Mouse (Mus musculus): ENCODE data around the gene Tef.
A peak's percentile ranks its signal among the peaks of the same experiment; 100 is the strongest.

Tef gene

GRCm38 (mm10) chr15:81802001-81802890 lies at the start of gene Tef:
Gene Tef, plus strand, starts transcription at chr15:81802421.
- DNase-seq (ENCODE audit: low spot score in 2 of 2) = peak; percentile 100

DNA sequence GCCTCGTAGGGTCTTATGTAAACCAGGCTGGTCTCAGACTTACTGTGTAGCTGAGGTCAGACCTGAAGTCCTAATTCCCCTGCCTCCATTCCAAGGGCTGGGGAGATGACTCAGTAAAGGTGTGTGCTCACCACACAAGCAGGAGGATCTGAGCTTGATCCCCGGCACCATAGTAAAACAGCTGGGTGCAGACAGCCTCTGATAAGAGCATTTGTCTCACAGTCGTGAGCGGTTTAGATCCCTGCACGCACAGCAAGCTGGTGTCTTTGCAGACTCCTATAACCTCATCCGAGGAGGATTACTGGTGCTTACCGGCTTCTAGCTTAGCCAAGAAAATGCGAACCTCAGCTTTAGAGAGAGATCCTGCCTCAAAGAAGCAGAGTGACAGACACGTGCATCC lies 48.6 kb upstream of the Tef start:
- no peak for DNase-seq (ENCODE audit: low spot score in 2 of 2)

GRCm38 (mm10) chr15:81758701-81759100 lies 43.5 kb upstream of the Tef start:
- DNase-seq (ENCODE audit: low spot score in 2 of 2) = no peak

- no peak for DNase-seq (ENCODE audit: low spot score in 2 of 2)
Observed at GRCm38 (mm10) chr15:81759542-81759941, 42.7 kb upstream of the Tef start.

DNA sequence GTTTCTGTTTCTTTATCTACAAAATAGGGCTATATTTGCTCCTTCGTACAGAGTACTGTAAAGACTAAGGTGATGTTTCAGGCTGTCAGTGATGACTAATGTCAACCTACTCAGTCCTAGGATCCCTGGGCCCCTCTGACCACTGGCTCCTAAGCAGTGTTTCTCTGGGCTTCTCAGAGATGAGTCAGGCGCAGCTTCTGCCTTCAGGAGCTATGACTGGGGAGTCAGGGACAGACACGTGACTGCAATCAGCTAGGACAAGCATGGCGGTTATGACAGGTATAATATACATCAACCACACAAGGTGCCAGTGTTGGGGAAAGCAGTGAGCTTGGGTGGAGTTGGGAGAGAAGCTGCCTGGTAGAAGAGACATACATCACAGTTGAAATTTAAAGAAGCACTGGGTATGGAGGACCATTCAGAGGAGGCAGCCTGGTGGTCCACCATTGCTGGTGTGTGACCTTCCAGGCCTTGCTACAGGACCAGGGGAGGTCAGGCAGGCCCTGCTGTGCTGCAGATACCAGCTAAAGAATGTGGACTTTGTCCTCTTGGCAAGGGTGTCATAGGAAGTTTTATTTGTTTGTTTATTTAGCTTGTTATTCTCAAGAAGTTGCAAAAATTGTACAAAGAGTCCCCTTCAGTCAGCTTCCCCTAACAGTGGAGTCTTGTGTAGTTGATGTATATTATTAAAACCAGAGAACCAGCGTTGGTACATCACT lies 41.7 kb upstream of the Tef start:
- DNase-seq (ENCODE audit: low spot score in 2 of 2) = no peak

- DNase-seq (ENCODE audit: low spot score in 2 of 2) = no peak
Observed at GRCm38 (mm10) chr15:81761381-81761780, 40.8 kb upstream of the Tef start.

DNA sequence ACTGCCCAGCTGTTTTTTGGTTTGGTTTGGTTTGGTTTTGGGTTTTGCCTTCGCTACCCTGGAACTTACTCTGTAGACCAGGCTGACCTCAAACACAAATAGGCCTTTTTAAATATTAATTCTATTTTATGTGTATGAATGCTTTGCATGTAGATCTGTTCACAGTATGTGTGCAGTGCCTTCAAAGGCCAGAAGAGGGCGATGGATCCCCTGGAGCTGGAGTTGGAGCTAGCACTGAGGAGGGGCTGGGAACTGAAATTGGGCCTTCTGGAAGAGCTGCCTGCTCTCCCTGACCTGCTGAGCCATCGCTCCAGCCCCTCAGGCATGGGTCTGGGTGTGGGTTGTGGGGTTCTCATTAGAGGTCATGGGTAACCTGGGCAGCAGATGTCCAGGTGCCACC lies 40.3 kb upstream of the Tef start:
- DNase-seq (ENCODE audit: low spot score in 2 of 2) = no peak

GRCm38 (mm10) chr15:81764573-81764972 lies 37.6 kb upstream of the Tef start:
- DNase-seq (ENCODE audit: low spot score in 2 of 2) = no peak

DNA sequence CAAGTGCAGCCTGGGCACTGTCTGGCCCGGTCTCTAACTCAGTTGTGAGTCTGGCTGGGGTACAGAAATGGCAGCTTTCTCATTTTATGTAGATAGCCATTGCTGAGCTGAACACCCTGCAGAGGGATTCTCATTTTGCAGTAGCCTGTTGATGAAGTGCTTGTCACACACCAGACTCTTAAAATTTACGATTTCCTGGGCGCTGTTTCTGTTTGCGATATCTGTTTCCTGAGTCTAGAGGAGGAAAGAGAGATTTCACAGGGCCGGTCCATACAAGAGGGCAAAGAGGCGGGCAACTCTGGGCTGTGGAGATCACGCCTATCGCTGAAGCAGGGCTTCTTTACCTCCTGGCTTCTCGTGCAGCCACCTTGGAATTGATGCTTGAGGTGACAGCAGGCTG lies 36.6 kb upstream of the Tef start:
- DNase-seq (ENCODE audit: low spot score in 2 of 2) = no peak

DNA sequence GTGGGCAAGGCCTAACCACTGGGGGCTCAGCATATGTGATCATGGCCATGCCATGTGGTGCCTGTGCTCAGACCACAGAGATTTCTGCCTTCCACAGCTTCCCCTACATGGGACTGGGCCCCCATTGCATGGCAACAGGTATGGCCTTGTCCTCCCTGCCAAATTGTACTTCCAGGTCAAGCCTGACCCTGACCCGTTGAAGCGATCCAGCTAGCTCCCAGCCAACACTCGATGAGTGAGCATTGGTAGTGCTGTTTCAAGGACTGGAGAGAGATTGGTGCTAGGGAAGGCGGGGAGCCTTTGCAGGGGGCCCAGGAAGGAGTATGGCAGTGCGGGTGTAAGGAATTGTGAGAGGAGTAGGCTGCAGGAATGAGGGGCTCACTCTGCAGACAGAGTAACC lies 35.8 kb upstream of the Tef start:
- DNase-seq (ENCODE audit: low spot score in 2 of 2) = no peak

- DNase-seq (ENCODE audit: low spot score in 2 of 2) = no peak
Observed at GRCm38 (mm10) chr15:81769037-81769436, 33.2 kb upstream of the Tef start.

GRCm38 (mm10) chr15:81772431-81773120 lies 29.6 kb upstream of the Tef start:
- no peak for DNase-seq (ENCODE audit: low spot score in 2 of 2)

GRCm38 (mm10) chr15:81774505-81775171 lies 27.6 kb upstream of the Tef start:
- DNase-seq (ENCODE audit: low spot score in 2 of 2) = no peak

- no peak for DNase-seq (ENCODE audit: low spot score in 2 of 2)
Observed at GRCm38 (mm10) chr15:81776631-81777422, 25.4 kb upstream of the Tef start.

DNA sequence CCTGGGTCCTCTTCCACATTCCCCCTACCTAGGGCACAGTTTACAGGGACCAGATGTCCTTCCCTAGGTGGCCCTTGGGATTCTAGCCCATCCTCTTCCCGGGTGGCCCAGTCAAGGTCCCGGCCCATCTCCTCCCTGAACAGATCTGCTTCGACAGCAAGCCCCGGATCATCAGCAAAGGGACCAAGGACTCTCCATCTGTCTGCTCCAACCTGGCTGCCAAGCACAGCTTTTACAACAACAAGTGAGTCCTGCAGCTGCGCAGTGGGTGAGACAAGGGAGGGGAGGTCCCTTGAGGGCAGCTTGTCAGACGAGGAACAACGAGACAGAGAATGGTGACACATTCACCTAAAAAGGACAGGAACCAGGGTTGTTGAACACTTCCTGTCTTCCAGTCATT lies 20.4 kb upstream of the Tef start:
- no peak for DNase-seq (ENCODE audit: low spot score in 2 of 2)

- DNase-seq (ENCODE audit: low spot score in 2 of 2) = no peak
Observed at GRCm38 (mm10) chr15:81784762-81785161, 17.5 kb upstream of the Tef start.

DNA sequence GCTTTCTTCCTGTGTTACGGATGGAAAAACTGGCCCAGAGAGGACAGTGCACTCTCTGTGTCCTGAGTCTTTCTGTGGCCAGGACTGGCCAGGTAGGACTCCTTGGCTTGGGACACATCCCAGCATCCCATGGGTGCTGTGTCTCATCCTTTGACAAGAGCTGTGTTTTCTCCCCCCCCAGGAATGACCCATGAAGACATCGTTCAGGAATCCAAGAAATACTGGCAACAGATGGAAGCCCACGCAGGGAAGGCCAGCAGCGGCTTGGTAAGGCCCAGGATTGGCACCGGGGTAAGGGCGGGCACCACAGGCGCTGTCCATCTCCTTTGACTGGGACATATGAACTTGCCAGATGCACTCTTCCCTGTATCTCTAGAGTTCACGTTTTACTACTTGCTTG lies 16.5 kb upstream of the Tef start:
- no peak for DNase-seq (ENCODE audit: low spot score in 2 of 2)

DNA sequence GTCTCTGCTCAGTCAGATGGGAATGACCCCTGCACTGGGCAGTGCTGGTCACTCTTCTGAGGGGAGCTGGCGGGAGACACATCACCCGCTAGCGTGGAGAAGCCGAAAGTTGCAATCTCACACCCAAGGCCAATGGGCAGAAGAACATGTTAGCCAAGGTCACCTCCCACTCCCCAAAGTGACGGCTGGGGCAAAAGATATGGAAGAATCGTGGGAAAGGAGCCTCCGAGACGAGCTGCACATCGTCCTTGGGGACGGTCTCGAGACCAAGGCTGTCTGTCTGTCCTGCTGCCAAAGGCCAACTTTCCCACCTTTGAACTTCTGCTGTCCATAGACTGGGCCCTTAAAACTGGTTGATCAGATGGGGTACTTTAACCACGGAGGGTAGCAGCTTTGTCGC lies 14.7 kb upstream of the Tef start:
- DNase-seq (ENCODE audit: low spot score in 2 of 2) = no peak

DNA sequence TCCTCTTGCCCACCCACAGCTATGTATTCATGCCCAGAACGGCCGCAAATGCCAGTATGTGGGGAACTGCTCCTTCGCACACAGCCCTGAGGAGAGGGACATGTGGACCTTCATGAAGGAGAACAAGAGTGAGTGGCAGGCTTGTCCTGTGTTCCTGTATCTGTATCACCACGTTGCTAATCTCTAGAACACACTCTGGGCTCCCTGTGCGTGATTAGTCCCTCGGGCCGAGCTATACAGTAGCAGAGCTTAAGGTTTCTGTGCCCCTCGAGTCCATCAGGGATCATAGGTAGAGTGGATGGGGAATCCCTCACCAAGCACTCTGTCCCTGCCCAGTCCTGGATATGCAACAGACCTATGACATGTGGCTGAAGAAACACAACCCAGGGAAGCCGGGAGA lies 9.8 kb upstream of the Tef start:
- no peak for DNase-seq (ENCODE audit: low spot score in 2 of 2)

GRCm38 (mm10) chr15:81796228-81796627 lies 6.0 kb upstream of the Tef start:
- DNase-seq (ENCODE audit: low spot score in 2 of 2) = no peak

GRCm38 (mm10) chr15:81797861-81798260 lies 4.4 kb upstream of the Tef start:
- DNase-seq (ENCODE audit: low spot score in 2 of 2) = no peak

Measured in right cerebral cortex, postnatal 10 days (tissue).